Mouse (Mus musculus) ovary, adult 10 weeks (tissue): ENCODE measurements around the gene Akap4. TPM values are rescaled to one million over a fixed set of nuclear protein-coding genes. Genes with fewer than 3 reads are reported as not detected.

Source experiments
- polyA plus RNA-seq: library from polyadenylated mRNA; stranded (reverse); fragments of 350-450 nt; fragmentation: Illumina TruSeq; extraction: RNeasy Lipid Tissue Mini Kit (QIAGEN cat#74804); gene quantifications from one replicate; pipeline ENCODE4 v1.2.3, GENCODE M21; 2014

Gene Akap4
- polyA plus RNA-seq = not detected

GRCm38 (mm10) chrX:7067219-7067618 is at the start of gene Akap4:
Gene Akap4 (plus strand): TSS chrX:7067519.

GRCm38 (mm10) chrX:7041519-7041918 is 25.8 kb upstream of the Akap4 start, which contains the start of gene Ccnb3:
Gene Ccnb3 (minus strand): TSS chrX:7041619.

Other genes starting within 250 kb of the Akap4 start
- gene Ccnb3, start 25.9 kb upstream of the Akap4 start, polyA plus RNA-seq = 1.6 TPM